Mouse (Mus musculus): Measurements from ENCODE around the gene Ttc28.

DNA sequence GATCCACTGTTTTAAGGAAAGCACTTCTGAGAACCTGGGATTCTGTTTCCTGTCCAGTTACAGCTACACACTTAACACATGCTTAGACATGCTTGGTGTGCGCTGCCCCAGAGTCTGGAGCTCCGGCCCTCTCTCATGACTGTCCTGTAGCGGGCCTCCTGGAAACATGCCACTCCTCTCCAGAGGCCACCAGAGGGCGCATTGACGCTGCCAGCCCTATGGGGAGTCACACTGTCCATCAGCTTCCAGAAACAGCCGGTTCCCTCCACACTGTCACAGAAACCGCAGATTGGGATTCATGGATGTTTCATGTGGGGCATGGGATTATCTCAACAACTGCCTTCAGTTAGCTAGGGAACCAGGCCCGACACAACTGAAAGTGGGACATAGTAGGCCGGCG lies 394.0 kb downstream of the Ttc28 start:
- TF ChIP-seq POLR2A (IDR thresholded peaks at IDR 0.05; ENCODE audit: low read depth, low read length) (no peak), RCOR1 (conservative IDR thresholded peaks at IDR 0.05; ENCODE audit: low read depth, low read length) (no peak), BHLHE40 (IDR thresholded peaks at IDR 0.05; ENCODE audit: low read depth, low read length) (no peak), CTCF (conservative IDR thresholded peaks at IDR 0.05 in 1 of 2, IDR thresholded peaks at IDR 0.05 in 1 of 2; ENCODE audit: low read depth in 2 of 2, low read length in 2 of 2) (peak; percentile 45 to 83), ZC3H11A (IDR thresholded peaks at IDR 0.05; ENCODE audit: low read depth, low read length) (no peak), CHD1 (IDR thresholded peaks at IDR 0.05; ENCODE audit: low read depth, low read length) (no peak), ELF1 (IDR thresholded peaks at IDR 0.05; ENCODE audit: low read depth, low read length) (no peak), TBP (conservative IDR thresholded peaks at IDR 0.05; ENCODE audit: low read depth, low read length) (no peak), E2F4 (IDR thresholded peaks at IDR 0.05; ENCODE audit: insufficient replicate concordance, low read depth, low read length) (no peak), JUND (conservative IDR thresholded peaks at IDR 0.05; ENCODE audit: low read depth, low read length) (no peak), USF2 (conservative IDR thresholded peaks at IDR 0.05; ENCODE audit: low read depth, low read length) (no peak), MAX (IDR thresholded peaks at IDR 0.05; ENCODE audit: low read length) (no peak), MYC (IDR thresholded peaks at IDR 0.05; ENCODE audit: low read depth, low read length) (no peak)

Data from CH12.LX (cell line).